Mouse (Mus musculus): ENCODE measurements around the gene Tcte1.

The Tcte1 gene

DNA sequence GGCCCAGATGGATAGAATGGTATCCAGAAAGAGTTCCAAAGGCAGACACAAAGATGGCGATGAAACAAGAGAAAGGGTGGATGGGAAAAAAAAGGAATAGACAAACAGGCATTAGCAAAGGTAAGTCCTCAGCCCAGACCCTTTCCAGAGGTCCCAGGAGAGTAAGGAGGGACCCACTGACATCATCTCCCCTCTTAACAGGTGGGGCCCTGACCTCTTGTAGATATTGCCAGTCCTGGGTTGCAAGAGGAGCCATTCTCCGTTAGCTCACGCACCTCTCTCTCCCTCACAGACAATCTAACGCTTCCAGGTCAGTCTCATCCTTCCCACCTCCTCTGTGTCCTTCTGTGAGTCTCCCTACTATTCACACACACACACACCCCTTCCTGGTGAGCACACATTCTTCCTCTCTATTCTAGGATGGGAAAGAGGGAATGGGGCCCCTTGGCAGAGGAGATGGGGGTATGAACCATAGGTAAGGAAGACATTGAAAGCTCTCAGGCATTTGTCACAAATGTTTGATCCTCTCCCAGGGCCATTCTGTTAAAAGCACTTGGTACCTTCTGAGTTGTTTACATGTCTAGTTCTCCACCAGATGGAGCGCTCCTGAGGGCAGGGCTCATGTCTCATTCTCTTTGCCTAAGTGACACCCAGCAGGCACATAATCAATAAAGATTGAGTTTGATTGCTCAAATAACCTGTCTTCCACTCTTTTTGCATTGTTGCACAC, 24.4 kb downstream of the Tcte1 start:
- no peak for DNase-seq (ENCODE audit: low spot score)

DNA sequence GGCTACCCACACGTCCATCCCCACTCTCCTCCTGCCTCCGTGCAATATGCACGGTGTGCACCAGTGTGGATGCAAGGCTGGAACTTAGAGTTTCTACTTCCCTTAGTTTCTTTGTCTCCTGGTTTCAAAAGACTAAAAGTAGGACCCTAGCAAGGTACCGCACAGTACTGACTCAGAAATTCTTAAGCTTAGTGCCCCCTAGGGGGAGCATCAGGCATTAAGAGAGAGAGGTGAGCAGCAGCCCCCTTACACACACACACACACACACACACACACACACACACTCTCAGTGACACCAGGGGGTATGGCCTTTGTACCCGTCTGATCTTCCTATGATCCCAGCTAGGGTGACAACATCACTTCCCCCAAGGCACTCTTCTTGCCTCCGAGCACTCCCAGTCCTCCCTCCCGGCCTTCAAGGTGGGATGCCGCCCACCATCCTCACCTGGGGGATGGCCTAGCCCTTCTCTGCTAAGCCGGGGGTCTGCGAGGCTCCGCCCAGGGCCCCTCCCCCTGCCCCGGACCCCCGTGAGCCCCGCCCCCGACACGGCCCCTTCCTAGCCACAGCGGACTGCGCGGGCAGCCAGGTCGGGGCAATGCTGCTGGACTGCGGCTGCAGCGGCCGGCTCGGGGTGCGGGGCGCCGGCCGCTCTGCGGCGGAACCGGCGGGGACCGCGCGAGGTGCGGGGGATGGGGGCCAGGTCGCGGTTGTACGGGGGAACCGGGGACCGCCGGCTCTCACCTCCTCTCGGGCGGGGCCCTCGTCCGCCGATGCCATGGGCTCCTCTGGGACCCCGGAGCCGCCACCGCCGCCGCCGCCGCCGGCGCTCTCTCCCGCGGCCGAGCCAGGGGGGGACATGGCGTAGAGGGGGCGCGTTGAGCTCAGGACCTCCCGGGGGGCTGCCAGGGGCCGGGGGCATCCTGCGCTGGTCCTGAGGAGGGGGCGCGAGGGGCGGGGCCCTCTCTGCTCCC, 25.6 kb downstream of the Tcte1 start:
- peak; percentile 80 for DNase-seq (ENCODE audit: low spot score)

DNA sequence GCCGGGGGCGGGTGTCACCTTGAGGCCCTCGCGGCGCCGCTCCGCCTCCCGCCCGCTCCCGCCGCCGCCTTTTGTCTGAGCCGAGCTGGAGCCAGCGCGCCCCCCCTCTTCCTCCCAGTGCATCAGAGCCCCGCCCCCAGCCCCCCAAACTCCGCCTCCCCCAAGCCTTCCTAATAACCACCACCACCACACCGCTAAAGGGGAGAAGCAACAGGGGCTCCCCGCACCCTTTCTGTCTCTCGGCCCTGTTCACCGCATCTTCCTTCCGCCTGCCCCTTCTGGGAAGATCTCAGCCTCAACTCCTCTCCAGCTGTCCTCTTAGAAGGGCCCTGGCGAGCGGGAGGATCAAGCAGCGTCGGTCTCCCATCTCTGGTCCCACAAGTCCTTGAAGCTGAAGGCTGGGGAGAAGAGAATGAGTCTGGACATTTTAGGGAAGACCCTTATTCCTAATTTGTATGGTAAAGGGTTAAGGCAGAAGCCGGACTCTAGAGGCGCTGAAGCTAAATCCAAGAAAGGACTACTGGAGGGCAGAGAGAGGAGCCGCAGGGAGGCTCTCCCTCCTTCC, 26.5 kb downstream of the Tcte1 start, which contains the start of gene Tmem151b:
Gene Tmem151b (minus strand): TSS at position 61 of the 565 bp plus-strand sequence.
- peak; percentile 78 for DNase-seq (ENCODE audit: low spot score)

DNA sequence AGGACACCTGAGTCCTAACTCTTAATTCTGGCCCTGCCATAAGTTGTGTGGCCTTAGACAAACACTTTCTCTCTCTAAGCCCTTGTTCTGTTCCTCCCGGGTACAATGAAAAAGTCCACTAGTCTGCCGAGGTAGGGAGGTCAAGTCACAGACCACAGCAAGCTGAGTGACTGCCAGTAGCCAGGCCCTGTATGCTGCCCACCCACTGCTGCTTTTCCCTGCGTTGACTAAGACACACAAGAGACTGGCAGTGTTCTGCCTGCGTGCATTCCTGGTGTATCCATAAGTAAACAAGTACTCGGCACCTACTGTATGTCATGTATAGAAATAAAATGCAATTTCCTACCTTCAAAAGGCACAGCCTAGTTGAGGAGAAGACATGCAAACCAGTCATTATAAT, 27.0 kb downstream of the Tcte1 start:
- DNase-seq (ENCODE audit: low spot score), result no peak

DNA sequence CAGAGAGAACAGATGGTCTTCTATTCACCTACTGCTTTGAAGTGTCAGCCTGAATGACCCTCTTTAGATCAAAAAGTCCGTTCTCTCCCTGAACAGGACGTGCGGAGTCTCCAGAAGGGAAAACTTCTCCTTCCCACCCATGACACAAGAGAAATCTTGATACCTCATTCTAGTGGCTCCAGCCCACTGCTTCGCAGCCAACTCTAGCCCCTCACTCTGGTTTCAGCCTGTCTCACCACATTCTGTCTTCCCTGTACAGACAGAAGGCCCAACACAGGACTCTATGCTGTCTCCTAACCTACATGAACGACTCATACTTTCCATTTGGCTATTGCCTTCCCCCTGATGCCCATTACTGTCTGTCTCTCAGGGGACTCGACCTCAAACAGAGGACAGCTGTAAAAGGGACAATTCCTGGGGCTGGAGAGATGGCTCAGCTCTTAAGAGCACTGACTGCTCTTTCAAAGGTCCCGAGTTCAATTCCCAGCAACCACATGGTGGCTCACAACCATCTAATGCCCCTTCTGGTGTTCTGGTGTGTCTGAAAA, 28.1 kb downstream of the Tcte1 start:
- DNase-seq (ENCODE audit: low spot score), result no peak

DNA sequence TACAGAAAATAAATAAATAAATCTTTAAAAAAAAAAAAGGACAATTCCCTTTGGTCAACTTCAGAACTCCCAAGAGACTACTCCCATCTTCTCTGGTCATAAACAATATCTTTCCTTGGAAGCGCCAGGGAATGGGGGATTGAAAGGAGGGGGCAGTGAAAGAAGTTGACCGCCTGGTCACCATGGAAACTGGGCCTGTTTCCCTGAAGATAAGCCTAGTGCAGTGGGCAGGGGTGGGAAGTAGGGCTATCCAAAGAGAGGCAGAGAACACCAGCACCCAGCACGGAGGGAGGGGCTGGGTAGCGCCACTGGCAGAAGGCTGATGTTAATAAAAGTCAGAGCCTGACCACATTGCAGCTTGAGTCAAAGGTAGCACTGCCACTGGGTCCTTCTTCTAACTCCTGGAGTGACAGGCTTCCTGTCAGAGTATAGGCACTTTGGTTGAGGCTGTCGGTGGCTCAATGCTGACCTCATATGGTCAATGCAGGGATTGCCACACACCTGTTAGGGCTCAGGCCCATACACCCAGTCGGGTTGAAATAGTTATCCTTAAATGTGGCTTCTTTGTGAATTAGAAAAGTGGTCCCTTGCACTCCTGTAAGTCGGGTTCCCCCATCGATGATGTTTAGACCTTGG, 28.7 kb downstream of the Tcte1 start:
- DNase-seq (ENCODE audit: low spot score), result peak; percentile 88

DNA sequence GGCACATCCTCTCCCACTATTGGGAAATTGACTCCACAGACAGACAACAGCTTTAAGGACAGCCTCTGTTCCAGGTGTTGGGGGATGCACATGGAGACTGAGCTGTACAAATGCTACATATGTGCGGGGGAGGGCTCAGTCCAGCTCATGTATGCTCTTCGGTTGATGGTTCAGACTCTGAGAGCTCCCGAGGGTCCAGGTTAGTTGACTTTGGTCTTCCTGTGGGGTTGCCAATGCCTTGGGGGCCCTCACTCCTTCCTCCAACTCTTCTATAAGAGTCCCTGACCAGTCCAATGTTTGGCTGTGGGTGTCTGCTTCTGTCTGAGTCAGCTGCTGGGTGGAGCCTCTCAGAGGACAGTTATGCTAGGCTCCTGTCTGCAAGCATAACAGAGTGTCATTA, 29.8 kb downstream of the Tcte1 start:
- no peak for DNase-seq (ENCODE audit: low spot score)

DNA sequence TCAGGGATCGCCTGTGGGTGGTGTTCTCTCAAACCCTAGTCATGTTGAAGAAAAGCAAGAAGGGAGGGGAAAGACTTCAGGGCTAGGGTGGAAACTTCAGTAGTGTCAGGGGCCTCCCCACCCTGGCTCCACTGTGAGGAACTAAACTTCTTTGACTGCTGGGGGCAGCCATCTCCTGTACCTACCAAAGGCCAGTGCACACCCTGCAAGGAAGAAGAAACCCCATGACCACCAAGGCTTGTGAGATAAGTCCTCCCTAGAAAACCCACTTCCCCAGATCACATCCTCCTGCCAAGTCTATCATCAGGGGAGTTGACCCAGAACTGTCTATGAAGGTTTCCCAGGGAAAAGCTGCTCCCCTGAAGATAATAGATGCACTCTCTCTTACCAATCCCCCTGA, 31.2 kb downstream of the Tcte1 start:
- no peak for DNase-seq (ENCODE audit: low spot score)

DNA sequence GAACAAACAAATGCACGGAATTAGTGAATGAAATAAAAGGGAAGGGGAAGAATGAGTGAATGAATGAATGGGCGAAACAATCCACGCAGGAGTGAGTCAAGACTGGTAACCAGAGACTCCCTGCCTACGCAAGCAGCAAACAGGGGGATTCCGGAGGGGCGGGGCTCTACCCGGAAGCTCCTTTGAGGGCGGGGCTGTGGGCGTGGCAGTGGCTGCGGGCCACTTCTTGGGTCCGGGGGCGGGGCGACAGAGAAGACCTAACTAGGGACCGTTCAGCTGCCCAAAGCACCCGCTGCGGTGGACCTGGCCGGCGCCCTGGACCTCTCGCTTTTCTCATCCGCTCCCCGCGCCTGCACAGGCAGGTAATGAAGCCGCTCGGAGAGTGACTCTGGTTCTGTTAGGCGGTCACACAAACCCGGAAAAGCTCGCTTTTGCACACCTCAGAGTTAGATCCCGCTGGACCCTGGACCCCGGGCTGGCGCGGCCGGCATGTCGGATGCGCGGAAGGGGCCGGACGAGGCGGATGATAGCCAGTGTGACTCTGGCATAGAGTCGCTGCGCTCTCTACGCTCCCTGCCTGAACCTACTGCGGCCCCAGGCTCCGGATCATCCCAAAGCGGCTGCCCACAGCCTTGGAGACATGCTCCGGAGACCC, 32.3 kb downstream of the Tcte1 start, which contains the start of gene Nfkbie:
Gene Nfkbie (plus strand): TSS at position 252 of the 655 bp plus-strand sequence.
- peak; percentile 98 for DNase-seq (ENCODE audit: low spot score)

DNA sequence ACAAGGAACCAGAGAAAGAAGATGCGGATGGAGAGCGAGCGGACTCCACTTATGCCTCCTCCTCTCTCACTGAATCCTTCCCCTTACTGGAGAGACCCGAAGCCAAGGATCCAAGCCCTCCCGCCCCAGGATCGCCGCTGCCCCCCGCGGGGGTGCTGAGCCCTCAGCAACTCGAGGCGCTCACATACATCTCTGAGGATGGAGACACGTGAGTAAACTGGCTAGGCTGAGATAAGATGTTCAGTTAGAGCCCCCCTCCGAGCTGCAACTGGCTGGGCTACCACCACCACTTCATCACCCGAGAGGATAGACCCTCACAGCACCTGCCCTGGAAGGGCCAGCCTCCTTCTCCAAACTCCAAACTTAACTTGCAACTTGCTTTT, 32.9 kb downstream of the Tcte1 start:
- no peak for DNase-seq (ENCODE audit: low spot score)

DNA sequence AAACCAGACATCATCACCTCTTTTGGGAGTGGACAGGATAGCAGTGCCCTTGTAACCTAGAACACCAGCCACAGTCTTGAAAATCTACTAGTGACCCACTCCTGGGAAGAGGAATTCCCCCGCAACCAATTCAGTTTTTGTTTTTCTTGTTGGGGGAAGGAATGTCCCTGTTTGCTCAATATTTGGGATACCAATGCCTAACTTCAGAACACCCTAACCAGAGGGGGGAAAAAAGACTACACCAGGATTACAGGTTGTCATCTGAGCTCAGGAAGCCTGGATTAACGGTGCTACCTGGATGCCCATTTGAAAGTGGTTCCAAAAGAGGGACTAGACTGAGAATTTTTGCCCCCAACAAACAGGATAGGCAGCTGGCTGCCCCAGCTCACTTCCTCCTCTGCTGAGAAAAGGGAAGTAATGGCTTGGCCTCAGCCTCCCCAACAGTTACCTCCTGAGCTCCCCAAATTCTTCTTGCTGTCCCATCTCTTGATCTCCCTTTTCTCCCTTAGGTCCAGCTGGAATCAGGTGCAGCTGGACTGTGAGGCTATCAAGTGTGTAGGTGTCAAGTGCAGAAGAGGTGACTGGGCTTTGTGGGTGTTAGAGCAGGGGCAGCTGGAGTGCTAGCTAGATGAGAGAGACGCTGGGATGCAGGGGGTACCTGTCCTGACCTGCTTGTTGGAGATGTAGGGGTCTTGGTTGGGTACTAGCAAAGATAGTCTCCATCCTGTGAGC, 33.4 kb downstream of the Tcte1 start:
- DNase-seq (ENCODE audit: low spot score), result no peak

DNA sequence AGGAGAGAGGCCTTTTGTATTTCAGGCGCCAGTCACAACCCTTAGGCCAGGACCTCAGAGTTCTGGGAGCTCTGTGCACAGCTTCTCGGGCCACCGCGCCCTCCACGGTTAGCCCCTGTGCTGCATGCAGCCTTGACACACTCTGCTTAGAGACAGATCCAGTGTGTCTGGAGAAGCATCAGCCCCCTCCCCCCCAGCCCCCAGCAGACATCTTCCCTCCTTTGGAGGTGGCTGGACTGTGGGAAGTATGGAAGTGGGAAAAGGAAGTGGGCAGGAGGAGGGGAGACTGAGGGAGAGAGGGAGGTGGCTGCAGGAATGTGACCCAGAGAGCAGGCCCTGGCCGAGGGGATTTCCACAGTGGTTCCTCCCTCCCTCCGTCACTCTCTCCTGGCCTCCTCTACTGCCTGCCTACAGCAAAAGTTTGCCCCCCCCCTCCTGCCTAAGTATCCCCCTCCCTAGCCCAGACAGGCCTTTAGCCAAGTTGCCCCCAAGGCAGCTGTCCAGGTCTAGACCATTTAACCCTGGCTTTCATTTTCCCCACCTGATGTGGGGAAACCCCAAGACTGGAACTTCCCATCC, 34.1 kb downstream of the Tcte1 start:
- DNase-seq (ENCODE audit: low spot score), result no peak

DNA sequence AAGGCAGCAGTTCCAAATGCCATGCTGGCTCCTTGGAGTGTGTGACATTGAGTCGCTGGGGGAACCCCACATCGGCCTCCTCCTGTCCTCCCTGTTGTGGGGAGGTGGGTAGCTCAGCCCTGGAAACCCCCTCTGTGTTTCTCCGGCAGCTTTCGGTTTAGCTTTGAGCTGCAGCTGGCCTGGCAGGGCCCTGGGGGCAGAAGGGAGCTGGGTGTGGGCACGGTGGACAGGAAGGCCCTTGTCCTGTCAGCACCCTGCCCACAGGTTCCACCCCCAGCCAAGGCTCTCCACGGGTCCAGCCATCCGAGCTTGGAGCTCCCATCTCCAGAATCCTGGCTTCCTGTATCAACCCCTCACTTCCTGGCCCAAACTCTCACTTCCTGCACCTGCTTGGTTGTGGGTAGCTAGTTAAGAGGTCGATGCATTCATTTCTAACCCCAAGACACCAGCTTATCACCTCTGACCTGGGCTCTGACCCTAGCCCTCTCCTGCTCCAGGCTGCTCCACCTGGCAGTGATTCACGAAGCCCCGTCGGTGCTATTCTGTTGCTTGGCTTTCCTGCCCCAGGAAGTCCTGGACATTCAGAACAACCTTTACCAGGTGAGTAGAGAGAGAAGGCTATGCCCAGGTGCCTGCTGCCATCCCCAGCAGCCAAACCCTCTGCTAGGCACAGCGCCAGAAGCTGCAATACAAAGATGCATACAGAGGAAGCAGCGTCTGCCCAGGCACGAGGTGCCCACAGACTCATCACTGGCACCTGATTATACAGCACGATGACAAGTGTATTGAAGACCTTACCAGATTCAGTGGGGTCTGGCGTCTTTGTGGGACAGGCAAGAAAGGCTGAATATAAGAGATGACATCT, 35.0 kb downstream of the Tcte1 start:
- DNase-seq (ENCODE audit: low spot score), result no peak

DNA sequence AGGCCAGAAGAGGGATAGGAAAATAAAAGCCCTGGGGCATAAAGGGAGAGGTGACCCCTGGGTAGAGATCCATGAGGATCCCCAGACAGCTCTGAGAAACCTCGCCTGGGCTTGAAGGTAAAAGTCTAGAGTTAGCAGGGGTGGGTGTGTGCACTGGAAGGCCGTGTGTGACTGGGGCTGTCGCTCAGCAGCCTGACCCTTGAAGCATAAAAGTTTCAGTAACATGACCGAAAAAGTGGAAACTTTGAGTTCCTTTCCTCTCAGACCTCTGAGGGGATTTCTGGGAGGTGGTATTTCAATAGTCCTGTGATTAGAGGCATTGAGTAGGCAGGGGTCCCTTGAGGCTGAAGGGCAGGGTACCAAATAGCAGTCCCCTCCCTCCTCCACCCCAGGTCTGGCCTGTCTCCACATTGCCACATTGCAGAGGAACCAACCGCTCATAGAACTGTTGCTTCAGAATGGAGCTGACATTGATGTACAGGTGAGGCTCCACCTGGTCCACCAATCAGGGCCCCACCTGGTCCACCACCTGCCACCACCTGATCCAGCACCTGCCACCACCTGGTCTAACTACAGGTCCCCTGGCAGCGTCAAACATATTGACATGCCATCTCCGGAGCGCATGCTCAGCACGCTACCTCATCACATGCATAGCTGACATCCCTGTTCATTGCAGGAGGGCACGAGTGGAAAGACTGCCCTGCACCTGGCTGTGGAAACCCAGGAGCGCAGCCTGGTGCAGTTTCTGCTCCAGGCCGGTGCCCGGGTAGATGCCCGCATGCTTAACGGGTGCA, 36.7 kb downstream of the Tcte1 start:
- no peak for DNase-seq (ENCODE audit: low spot score)

DNA sequence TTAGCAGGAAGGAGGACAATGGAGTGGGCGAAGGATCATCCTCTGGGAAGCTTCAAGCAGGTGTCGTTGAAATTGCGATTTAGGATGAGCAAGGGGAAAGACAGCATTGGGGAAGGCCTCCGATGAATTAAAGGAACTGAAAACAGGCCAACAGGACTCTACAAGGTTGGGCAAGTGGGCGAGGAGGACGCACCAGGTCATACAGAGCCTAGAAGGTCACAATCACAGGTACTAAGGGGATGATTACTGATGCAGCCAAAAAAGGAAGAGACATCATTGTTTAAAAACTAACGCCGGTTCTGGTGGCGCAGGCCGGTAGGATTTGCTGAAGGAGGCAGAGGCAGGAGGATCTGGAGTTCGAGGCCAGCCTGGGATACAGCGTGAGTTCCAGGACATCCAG, 40.0 kb downstream of the Tcte1 start:
- no peak for DNase-seq (ENCODE audit: low spot score)

DNA sequence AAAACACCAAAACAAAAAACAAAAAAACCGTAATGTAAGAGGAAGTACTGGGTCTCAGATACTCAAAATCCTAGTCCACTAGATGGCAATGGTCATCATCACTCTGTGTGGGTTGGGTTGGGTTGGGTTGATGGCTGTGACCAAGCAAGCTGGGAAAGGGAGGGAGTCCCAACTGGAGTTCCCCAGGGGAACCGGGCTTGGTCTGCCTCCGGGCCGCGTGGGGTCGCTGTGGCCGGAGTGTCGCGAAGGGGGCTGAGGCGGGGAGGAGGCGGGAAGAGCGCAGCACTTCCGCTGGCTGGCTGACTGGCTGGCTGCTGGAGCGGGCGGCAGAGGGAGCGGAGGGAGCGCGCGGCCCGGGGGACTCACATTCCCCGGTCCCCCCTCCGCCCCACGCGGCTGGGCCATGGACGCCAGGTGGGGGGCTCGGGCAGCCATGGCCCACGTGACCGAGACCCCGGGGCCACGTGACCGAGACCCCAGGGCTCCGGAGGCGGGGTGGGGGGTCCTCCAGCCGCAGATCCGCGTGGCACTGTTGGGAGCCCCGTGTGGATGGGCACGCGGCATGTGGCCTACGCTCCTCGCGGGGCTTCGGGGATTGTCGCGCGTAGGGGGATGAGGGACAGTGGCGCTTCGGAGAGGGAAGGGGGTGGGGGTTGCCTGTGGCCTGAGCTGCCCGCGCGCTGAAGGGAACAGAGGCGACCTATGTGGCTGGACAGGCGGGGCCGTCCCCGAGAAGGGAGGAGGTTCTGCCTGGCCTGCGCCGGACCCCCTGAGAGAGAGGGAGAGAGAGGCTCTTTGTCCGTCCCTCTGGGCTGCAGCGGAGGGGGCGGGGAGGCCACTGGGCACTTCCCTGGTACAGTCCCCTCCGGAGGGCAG, 40.7 kb downstream of the Tcte1 start, which contains the start of gene Slc35b2:
Gene Slc35b2 (plus strand): TSS at position 220 of the 876 bp plus-strand sequence.
- DNase-seq (ENCODE audit: low spot score), result peak; percentile 93

DNA sequence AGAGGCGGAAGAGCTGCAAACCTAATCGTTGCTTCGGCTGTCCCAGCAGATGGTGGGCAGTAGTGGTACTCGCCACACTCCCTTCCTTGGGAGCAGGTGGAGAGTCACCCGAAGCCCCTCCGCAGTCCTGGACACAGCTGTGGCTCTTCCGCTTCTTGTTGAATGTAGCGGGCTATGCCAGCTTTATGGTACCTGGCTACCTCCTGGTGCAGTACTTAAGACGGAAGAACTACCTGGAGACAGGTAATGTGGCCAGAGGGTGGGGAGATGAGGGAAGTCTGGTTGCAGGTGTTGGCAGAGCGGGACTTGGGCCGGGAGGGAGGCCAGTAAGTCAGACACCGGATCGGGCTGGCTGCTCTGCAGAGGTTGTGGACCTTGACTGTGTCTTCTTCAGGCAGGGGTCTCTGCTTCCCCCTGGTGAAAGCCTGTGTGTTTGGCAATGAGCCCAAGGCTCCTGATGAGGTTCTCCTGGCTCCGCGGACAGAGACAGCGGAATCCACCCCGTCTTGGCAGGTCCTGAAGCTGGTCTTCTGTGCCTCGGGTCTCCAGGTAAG, 41.4 kb downstream of the Tcte1 start:
- no peak for DNase-seq (ENCODE audit: low spot score)
